Mouse (Mus musculus) liver, postnatal 0 days (tissue): ENCODE data around the gene Cracr2a.

Source experiments
- CTCF ChIP-seq: sonication (generic); IDR thresholded peaks from 2 replicates; pipeline ENCODE4 v1.5.1; 2016; ENCODE audit warnings: antibody characterized with exemption, low read depth
- EP300 ChIP-seq: IDR thresholded peaks from 2 replicates; pipeline ENCODE4 v1.6.1; 2016; ENCODE audit warnings: antibody characterized with exemption, low read depth, mild to moderate bottlenecking

DNA sequence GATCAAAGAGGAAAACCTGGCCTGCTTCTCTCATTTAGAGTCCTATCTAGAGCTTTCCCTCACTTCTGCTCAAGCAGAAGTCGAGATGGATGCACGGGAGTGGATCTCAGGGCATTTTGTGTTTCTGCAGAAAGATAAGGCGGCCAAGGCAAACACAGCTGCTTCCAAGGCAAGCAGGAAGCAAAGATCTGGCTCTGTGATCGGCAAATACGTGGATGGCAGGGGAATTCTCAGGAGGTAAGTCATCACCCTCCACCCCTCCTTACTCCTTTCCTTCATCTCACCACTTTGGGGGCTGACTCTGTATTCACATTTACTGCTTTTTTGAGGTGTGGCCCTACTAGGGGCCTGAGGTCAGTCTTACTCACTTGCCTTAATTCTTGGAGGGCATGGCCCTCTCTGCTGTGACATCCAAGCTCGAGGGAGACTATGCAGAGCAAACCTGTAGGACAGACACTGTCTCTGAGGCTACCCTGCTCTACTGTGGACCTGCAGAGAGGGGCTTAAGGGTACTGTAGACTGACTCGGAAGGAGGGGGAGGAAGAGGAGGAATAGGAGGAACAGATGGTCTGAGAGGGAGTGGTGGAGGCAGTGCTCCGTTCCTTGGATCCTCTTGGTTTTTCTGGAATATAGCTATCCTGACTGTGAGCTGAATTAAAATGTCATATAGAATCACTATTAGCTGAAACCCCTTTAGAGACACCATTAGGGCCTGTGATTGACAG, 80.1 kb downstream of the Cracr2a start:
- TF ChIP-seq CTCF (no peak), EP300 (no peak)
